ENCODE assay signal across 8 mouse cellular contexts in genomic region chr19:37207303-37208175, GRCm38 (mm10). TPM values are rescaled to one million over a fixed set of nuclear protein-coding genes. Genes with fewer than 3 reads are reported as not detected.
DNase-seq lines count a peak whose midpoint lies in the region; ATAC-seq and TF ChIP-seq lines count a peak whose summit lies in the region.

Gene March5 (plus strand): TSS chr19:37207543.

- H3K27me3 ChIP-seq in hindbrain, postnatal 0 days (ENCODE audit: insufficient read depth, low read length): no peaks in the 10 kb centered on the region

- under 1% methylated on average over 63 of the region's 94 CpGs for WGBS in hindbrain, postnatal 0 days
- 1% methylated on average over 83 of the region's 94 CpGs for WGBS in macrophage (ENCODE audit: missing documents)

- peaks cover 67% of the 10 kb centered on the region for H3K79me2 ChIP-seq in macrophage (ENCODE audit: inconsistent target)

- H3K27ac ChIP-seq in hindbrain, postnatal 0 days: peak within 1 kb of the TSS; percentile 86
- peak within 1 kb of the TSS; percentile 93 for H3K27ac ChIP-seq in left cerebral cortex, adult 2 months
- H3K27ac ChIP-seq in macrophage: peak within 1 kb of the TSS; percentile 77

- peak within 1 kb of the TSS; percentile 95 for H3K9ac ChIP-seq in hindbrain, postnatal 0 days (replicated peaks; ENCODE audit: low read length)

- peak; percentile 38 for TF ChIP-seq CTCF in hindbrain, postnatal 0 days (IDR thresholded peaks at IDR 0.05; ENCODE audit: low read depth)
- peak; percentile 35 for TF ChIP-seq CTCF in left cerebral cortex, adult 2 months (IDR thresholded peaks at IDR 0.05)

- H3K9me3 ChIP-seq in hindbrain, postnatal 0 days (ENCODE audit: low read length): no peaks in the 10 kb centered on the region

- ATAC-seq in activated CD4-positive, CD25-positive, alpha-beta regulatory T cell, adult 4 months: peak; percentile 85
- ATAC-seq in common myeloid progenitor, adult 5-6 weeks (replicated peaks; ENCODE audit: low read depth, poor library complexity, severe bottlenecking): peak; percentile 81
- peak; percentile 99 for ATAC-seq in hindbrain, postnatal 0 days

- peak within 1 kb of the TSS; percentile 82 for H3K4me3 ChIP-seq in hindbrain, postnatal 0 days (ENCODE audit: low read length)
- peak within 1 kb of the TSS; percentile 76 for H3K4me3 ChIP-seq in left cerebral cortex, adult 2 months
- peak within 1 kb of the TSS; percentile 75 for H3K4me3 ChIP-seq in macrophage (ENCODE audit: inconsistent target)

- H3K4me2 ChIP-seq in hindbrain, postnatal 0 days (ENCODE audit: low read depth, low read length): peak within 1 kb of the TSS; percentile 87

- H3K4me1 ChIP-seq in hindbrain, postnatal 0 days (ENCODE audit: insufficient read depth, low read length): peaks cover 11% of the 10 kb centered on the region; the same call in 1 of the 2 replicates

- peak; percentile 82 to 86 for DNase-seq in gastrocnemius, adult 8-10 months (ENCODE audit: low spot score in 2 of 2)
- peak; percentile 94 for DNase-seq in hindbrain, postnatal 0 days (ENCODE audit: low spot score)
- DNase-seq in left cerebral cortex, adult 2 months (ENCODE audit: extremely low spot score in 1 of 2, low spot score in 2 of 2): peak; percentile 88 to 91
- DNase-seq in right cerebral cortex, adult 18-20 months: peak; percentile 94
- DNase-seq in urinary bladder, adult 2 months (ENCODE audit: low spot score): peak; percentile 82

- intact Hi-C loops in left cerebral cortex, adult 2 months (cut with DNase I): loop anchor here (2.0 kb wide), 1 partner anchor 157 kb away; no protein-coding TSS in a partner anchor

- H3K36me3 ChIP-seq in hindbrain, postnatal 0 days (ENCODE audit: insufficient read depth, low read length): peaks cover 11% of the 10 kb centered on the region; the same call in 1 of the 2 replicates
- peaks cover 12% of the 10 kb centered on the region for H3K36me3 ChIP-seq in macrophage (ENCODE audit: inconsistent target)

RNA-seq across cellular contexts. Expression of gene March5, which starts in this region (rescaled TPM):
- polyA plus RNA-seq in activated CD4-positive, CD25-positive, alpha-beta regulatory T cell, adult 4 months (2017; shearing (Covaris generic)): 10 to 100 TPM; 12.4 to 12.7 TPM
- total RNA-seq in common myeloid progenitor, adult 5-6 weeks (2017): 77.4 and 101 TPM in 2 replicates
- total RNA-seq in gastrocnemius, adult 8-10 months (2022): 10 to 100 TPM; 78.2 to 92.8 (median 84.4) TPM
- total RNA-seq in hindbrain, postnatal 0 days (2014; rRNA removed): 50.3 and 65.0 TPM in 2 replicates
- polyA plus RNA-seq in hindbrain, postnatal 0 days (2015; fragmentation: Nextera tagmentation; extraction: Ambion mirVana): 94.8 and 100 TPM in 2 replicates
- total RNA-seq in left cerebral cortex, adult 2 months (2021): 10 to 100 TPM; 82.6 to 96.0 TPM
- total RNA-seq in macrophage (2018; cell fraction: chromatin; rRNA removed): 100 to 1,000 TPM in 19 of 26 experiments, 10 to 100 TPM in 7; 68.0 to 379 (median 161) TPM
- total RNA-seq in macrophage (2018; cell fraction: cytosol; rRNA removed): 100 to 1,000 TPM in 23 of 26 experiments, 10 to 100 TPM in 3; 98.1 to 272 (median 196) TPM
- total RNA-seq in macrophage (2018; cell fraction: nucleus; rRNA removed): 100 to 1,000 TPM in 25 of 26 experiments, 10 to 100 TPM in 1; 88.0 to 420 (median 192) TPM
- 78.5 to 135 TPM (median 91.9 TPM) in 3 replicates for polyA plus RNA-seq in macrophage (2018)
- polyA plus RNA-seq in urinary bladder, adult 2 months (2012; rRNA removed): 54.8 and 58.1 TPM in 2 replicates

Comparison
In these comparisons a context has a peak if more than half of its experiments do, and no peak if none do; other contexts are left out.
1. Peak in every context shown above with its lines: DNase-seq, ATAC-seq, H3K4me3 ChIP-seq and H3K27ac ChIP-seq.